Comparison of ENCODE assay signal across 21 mouse cellular contexts in the genomic region with DNA sequence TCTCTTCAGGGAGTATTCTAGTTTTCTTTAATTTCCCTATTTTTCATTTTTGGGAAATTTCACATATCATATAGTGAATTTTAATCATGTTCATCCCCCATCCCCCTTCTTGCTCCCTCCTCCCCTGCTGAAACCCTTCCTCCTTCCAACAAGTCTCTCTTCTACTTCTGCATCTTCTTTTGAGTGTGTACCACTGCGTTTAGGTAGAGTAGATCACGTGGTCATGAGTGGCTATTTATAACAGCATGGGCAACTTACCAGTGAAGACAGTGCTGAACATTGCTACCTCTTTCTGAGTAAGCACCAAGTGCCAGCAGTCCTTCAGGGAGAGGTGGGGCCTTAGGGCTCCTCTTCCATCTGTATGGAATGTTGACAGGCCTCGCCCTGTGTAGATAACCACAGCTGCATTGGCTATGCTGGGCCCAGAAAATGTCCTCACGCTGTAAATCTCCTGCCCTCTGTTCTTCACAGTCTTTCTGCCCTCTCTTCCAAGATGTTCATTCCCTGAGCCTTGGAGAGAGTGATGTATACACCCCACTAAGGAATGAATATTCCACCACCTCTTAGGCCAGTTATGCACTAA. TPM values are rescaled to one million over a fixed set of nuclear protein-coding genes. Genes with fewer than 3 reads are reported as not detected.
"Had no signal": no experiment of that assay in that cellular context is flagged by ENCODE, and none has a peak within 500 bp of the region (broad histone marks: within the 10 kb centered on the region; RNA-seq: fewer than 3 reads in every experiment).

No protein-coding gene starts in this region.

- H3K4me1 ChIP-seq: kidney, embryonic 15.5 days; limb, embryonic 10.5 days; limb, embryonic 13.5 days; liver, embryonic 12.5 days; liver, embryonic 15.5 days; neural tube, embryonic 12.5 days; stomach, embryonic 15.5 days had no signal

- H3K36me3 ChIP-seq: kidney, embryonic 15.5 days; limb, embryonic 10.5 days; limb, embryonic 13.5 days; liver, embryonic 12.5 days; liver, embryonic 15.5 days; neural tube, embryonic 12.5 days; stomach, embryonic 15.5 days had no signal

- H3K4me2 ChIP-seq: kidney, embryonic 15.5 days; limb, embryonic 13.5 days; liver, embryonic 12.5 days; liver, embryonic 15.5 days; midbrain, embryonic 11.5 days; neural tube, embryonic 12.5 days; stomach, embryonic 15.5 days had no signal

- H3K27me3 ChIP-seq: kidney, embryonic 15.5 days; limb, embryonic 13.5 days; liver, embryonic 12.5 days; liver, embryonic 15.5 days; neural tube, embryonic 12.5 days; stomach, embryonic 15.5 days had no signal

- H3K27ac ChIP-seq: kidney, embryonic 15.5 days; limb, embryonic 10.5 days; limb, embryonic 13.5 days; liver, embryonic 12.5 days; liver, embryonic 15.5 days; neural tube, embryonic 12.5 days; stomach, embryonic 15.5 days had no signal

- DNase-seq: kidney, postnatal 10 days; kidney, postnatal 4 days; liver; lung, adult 2 months; lung, postnatal 14 days; lung, postnatal 4 days; midbrain, embryonic 14.5 days; retina, postnatal 1 day; right cerebral cortex, postnatal 25 days; spleen, adult 18-20 months; thymus, postnatal 25 days had no signal

- H3K9me3 ChIP-seq: kidney, embryonic 15.5 days; limb, embryonic 10.5 days; limb, embryonic 13.5 days; liver, embryonic 12.5 days; liver, embryonic 15.5 days; neural tube, embryonic 12.5 days; stomach, embryonic 15.5 days had no signal

- H3K4me3 ChIP-seq: kidney, embryonic 15.5 days; limb, embryonic 10.5 days; limb, embryonic 13.5 days; liver, embryonic 12.5 days; liver, embryonic 15.5 days; neural tube, embryonic 12.5 days; stomach, embryonic 15.5 days had no signal

- H3K9ac ChIP-seq: kidney, embryonic 15.5 days; limb, embryonic 13.5 days; liver, embryonic 12.5 days; liver, embryonic 15.5 days; neural tube, embryonic 12.5 days; stomach, embryonic 15.5 days had no signal

- ATAC-seq: liver, embryonic 12.5 days had no signal

RNA-seq across cellular contexts. Expression of gene Tnr, which starts 33.6 kb away (rescaled TPM):
- total RNA-seq: megakaryocyte progenitor cell, adult 5-6 weeks; megakaryocyte-erythroid progenitor cell, adult 5-6 weeks had no signal
- polyA plus RNA-seq: kidney, embryonic 15.5 days; limb, embryonic 10.5 days had no signal
